Mouse (Mus musculus): ENCODE results near the gene Gpi1. TPM values are rescaled to one million over a fixed set of nuclear protein-coding genes. Genes with fewer than 3 reads are reported as not detected.

Gpi1 gene
- 209 and 242 TPM in 2 replicates for polyA plus RNA-seq (2015; fragmentation: Nextera tagmentation; extraction: Ambion mirVana)

GRCm38 (mm10) chr7:34230116-34230515, at the start of gene Gpi1:
TSS of gene Gpi1 (minus strand) at chr7:34230336.
- Histone ChIP-seq H3K27ac (replicated peaks) (peak within 1 kb of the TSS; percentile 86), H3K9me3 (no peaks in the 10 kb centered on the region), H3K27me3 (no peaks in the 10 kb centered on the region), H3K9ac (peak within 1 kb of the TSS; percentile 80), H3K4me2 (peak within 1 kb of the TSS; percentile 79), H3K4me3 (peak within 1 kb of the TSS; percentile 74), H3K4me1 (replicated peaks) (peaks cover 62% of the 10 kb centered on the region), H3K36me3 (peaks cover 26% of the 10 kb centered on the region)
- ATAC-seq (ENCODE audit: low read depth): peak; percentile 12
- WGBS: 0% methylated on average over 39 of the region's 39 CpGs

- WGBS: 98% methylated on average over 2 of the region's 2 CpGs
- H3K4me3 ChIP-seq: no peak overlapping the region
- ATAC-seq (ENCODE audit: low read depth): no peak
- peaks cover 4% of the 10 kb centered on the region; the same call in 1 of the 2 replicates for H3K36me3 ChIP-seq
- H3K4me1 ChIP-seq (replicated peaks): no peaks in the 10 kb centered on the region
- H3K9me3 ChIP-seq: no peaks in the 10 kb centered on the region
- no peak overlapping the region for H3K4me2 ChIP-seq
- H3K27ac ChIP-seq (replicated peaks): no peak overlapping the region
- no peaks in the 10 kb centered on the region for H3K27me3 ChIP-seq
- H3K9ac ChIP-seq: no peak overlapping the region
Observed at GRCm38 (mm10) chr7:34277656-34278055, 47.5 kb upstream of the Gpi1 start.

DNA sequence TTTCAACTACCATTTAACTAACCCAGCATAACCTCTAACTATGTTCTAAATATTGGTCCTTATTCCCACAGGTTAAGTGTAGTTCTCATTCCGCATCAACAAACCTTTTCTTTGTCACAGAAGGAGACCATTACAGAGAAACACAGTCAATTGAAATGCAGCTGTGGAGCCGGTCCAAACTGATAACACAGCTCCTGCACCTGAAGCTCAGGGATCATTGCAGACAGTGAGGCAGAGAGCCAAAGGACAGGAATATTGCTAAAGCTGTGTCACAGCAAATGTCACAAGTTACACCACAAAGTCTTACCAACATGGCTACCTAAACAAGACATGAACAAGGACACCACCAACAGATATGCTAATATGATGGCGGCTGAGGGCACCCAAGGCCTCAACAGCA, 45.9 kb upstream of the Gpi1 start:
- no peak for ATAC-seq (ENCODE audit: low read depth)
- H3K36me3 ChIP-seq: peaks cover 3% of the 10 kb centered on the region; the same call in 1 of the 2 replicates
- no peak overlapping the region for H3K4me3 ChIP-seq
- H3K4me2 ChIP-seq: no peak overlapping the region
- no peaks in the 10 kb centered on the region for H3K27me3 ChIP-seq
- WGBS: 93% methylated on average over 3 of the region's 3 CpGs
- H3K9ac ChIP-seq: no peak overlapping the region
- H3K4me1 ChIP-seq (replicated peaks): no peaks in the 10 kb centered on the region
- H3K9me3 ChIP-seq: no peaks in the 10 kb centered on the region
- H3K27ac ChIP-seq (replicated peaks): no peak overlapping the region

DNA sequence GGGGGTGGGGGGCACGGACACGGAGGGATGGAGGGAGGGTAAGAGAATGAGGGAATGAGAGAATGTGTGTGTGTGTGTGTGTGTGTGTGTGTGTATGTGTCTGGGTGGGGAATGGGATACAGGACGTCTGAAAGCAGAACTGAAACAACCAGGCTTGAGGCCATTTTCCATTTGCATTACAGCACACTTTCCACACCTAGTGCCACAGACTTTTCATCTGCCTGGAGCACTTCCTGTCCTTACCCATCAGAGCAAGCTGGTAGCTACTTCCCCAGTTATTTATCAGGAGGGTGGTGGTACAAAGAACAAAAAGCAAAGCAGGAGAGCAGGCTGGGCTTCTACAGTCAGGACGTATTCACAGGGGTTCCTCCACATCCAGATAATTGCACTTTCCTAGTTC, 42.3 kb upstream of the Gpi1 start:
- 80% methylated on average over 4 of the region's 4 CpGs for WGBS
- Histone ChIP-seq H3K36me3 (peaks cover 3% of the 10 kb centered on the region; the same call in 1 of the 2 replicates), H3K27ac (replicated peaks) (no peak overlapping the region), H3K9ac (no peak overlapping the region), H3K9me3 (no peaks in the 10 kb centered on the region), H3K4me2 (no peak overlapping the region), H3K4me1 (replicated peaks) (peaks cover 3% of the 10 kb centered on the region; the same call in 1 of the 2 replicates), H3K4me3 (no peak overlapping the region), H3K27me3 (no peaks in the 10 kb centered on the region)
- no peak for ATAC-seq (ENCODE audit: low read depth)

DNA sequence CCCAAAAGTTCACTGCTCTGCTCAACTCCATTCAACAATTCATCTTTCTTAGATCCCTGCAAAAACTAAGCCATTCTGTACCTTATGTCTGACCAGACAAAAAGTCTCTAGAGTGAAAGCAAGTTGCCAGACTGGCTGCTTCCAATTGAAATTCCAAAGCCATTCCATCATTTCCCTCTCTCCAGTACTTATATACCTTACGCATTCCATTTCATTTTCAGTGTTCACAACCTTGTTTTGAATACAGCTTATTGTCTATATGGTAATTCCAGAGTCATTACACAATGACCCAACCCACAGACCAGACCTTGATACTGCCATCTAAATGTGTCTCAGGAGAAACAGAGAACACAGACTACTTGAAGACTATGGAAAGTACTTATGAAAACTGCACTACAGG, 38.3 kb upstream of the Gpi1 start:
- Histone ChIP-seq H3K27me3 (no peaks in the 10 kb centered on the region), H3K4me1 (replicated peaks) (peaks cover 9% of the 10 kb centered on the region), H3K9ac (no peak overlapping the region), H3K36me3 (no peaks in the 10 kb centered on the region; the same call in 1 of the 2 replicates), H3K4me2 (no peak overlapping the region), H3K27ac (replicated peaks) (no peak overlapping the region; the same call in 1 of the 2 replicates), H3K9me3 (no peaks in the 10 kb centered on the region), H3K4me3 (no peak overlapping the region)
- WGBS: 77% methylated on average over 1 of the region's 1 CpGs
- no peak for ATAC-seq (ENCODE audit: low read depth)

GRCm38 (mm10) chr7:34266421-34266820, 36.3 kb upstream of the Gpi1 start:
- peaks cover 14% of the 10 kb centered on the region for H3K36me3 ChIP-seq
- H3K27me3 ChIP-seq: no peaks in the 10 kb centered on the region
- H3K4me2 ChIP-seq: no peak overlapping the region
- 0 out of 2 replicates have a peak overlapping the region, but pooled peaks have one; percentile 5 for H3K9ac ChIP-seq
- H3K27ac ChIP-seq (replicated peaks): peak overlapping the region; percentile 33; the same call in 1 of the 2 replicates
- H3K4me1 ChIP-seq (replicated peaks): peaks cover 9% of the 10 kb centered on the region
- ATAC-seq (ENCODE audit: low read depth): no peak
- no peak overlapping the region for H3K4me3 ChIP-seq
- no peaks in the 10 kb centered on the region for H3K9me3 ChIP-seq

- ATAC-seq (ENCODE audit: low read depth): peak; percentile 36; the same call in 1 of the 2 replicates
- WGBS: 64% methylated on average over 5 of the region's 5 CpGs
- no peak overlapping the region for H3K4me3 ChIP-seq
- H3K4me2 ChIP-seq: no peak overlapping the region
- H3K9ac ChIP-seq: 0 out of 2 replicates have a peak overlapping the region, but pooled peaks have one; percentile 5
- H3K4me1 ChIP-seq (replicated peaks): peaks cover 9% of the 10 kb centered on the region
- no peaks in the 10 kb centered on the region for H3K27me3 ChIP-seq
- H3K36me3 ChIP-seq: peaks cover 17% of the 10 kb centered on the region
- no peak overlapping the region; the same call in 1 of the 2 replicates for H3K27ac ChIP-seq (replicated peaks)
- H3K9me3 ChIP-seq: no peaks in the 10 kb centered on the region
Observed at GRCm38 (mm10) chr7:34265876-34266346, 35.8 kb upstream of the Gpi1 start.

GRCm38 (mm10) chr7:34263437-34263836, 33.3 kb upstream of the Gpi1 start:
- Histone ChIP-seq H3K9me3 (no peaks in the 10 kb centered on the region), H3K27me3 (no peaks in the 10 kb centered on the region), H3K4me2 (no peak overlapping the region), H3K9ac (no peak overlapping the region), H3K4me3 (no peak overlapping the region), H3K4me1 (replicated peaks) (peaks cover 6% of the 10 kb centered on the region; the same call in 1 of the 2 replicates), H3K36me3 (peaks cover 24% of the 10 kb centered on the region), H3K27ac (replicated peaks) (no peak overlapping the region)
- 96% methylated on average over 5 of the region's 5 CpGs for WGBS
- no peak for ATAC-seq (ENCODE audit: low read depth)

- Histone ChIP-seq H3K4me2 (no peak overlapping the region), H3K36me3 (peaks cover 61% of the 10 kb centered on the region), H3K9ac (no peak overlapping the region), H3K4me1 (replicated peaks) (no peaks in the 10 kb centered on the region), H3K27ac (replicated peaks) (no peak overlapping the region), H3K9me3 (no peaks in the 10 kb centered on the region), H3K4me3 (no peak overlapping the region), H3K27me3 (no peaks in the 10 kb centered on the region)
- WGBS: 93% methylated on average over 1 of the region's 1 CpGs
- no peak for ATAC-seq (ENCODE audit: low read depth)
Observed at GRCm38 (mm10) chr7:34258407-34258806, 28.3 kb upstream of the Gpi1 start.

DNA sequence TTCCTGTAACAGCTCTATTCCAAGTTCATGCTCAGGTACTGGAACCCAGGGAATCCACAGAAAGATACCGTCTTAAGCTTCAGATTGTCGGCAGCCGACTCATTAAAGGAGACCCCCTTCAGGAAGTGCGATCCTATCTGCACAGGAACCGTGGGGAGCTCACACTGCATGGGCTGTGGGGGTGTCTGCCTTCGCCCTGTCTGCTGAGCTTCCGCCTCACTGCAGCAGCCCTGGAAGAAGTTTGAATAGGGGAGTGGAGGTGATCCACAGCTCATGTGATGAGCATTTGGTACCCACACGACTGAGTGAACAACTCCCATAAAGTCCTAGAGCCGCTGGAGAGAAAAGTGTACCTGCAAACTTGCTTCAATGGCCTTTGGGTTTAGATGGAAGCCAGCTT, 27.1 kb upstream of the Gpi1 start:
- Histone ChIP-seq H3K36me3 (peaks cover 63% of the 10 kb centered on the region), H3K9ac (no peak overlapping the region), H3K27ac (replicated peaks) (no peak overlapping the region), H3K9me3 (no peaks in the 10 kb centered on the region), H3K4me1 (replicated peaks) (no peaks in the 10 kb centered on the region), H3K4me2 (no peak overlapping the region), H3K4me3 (no peak overlapping the region), H3K27me3 (no peaks in the 10 kb centered on the region)
- 90% methylated on average over 9 of the region's 9 CpGs for WGBS
- ATAC-seq (ENCODE audit: low read depth): no peak

DNA sequence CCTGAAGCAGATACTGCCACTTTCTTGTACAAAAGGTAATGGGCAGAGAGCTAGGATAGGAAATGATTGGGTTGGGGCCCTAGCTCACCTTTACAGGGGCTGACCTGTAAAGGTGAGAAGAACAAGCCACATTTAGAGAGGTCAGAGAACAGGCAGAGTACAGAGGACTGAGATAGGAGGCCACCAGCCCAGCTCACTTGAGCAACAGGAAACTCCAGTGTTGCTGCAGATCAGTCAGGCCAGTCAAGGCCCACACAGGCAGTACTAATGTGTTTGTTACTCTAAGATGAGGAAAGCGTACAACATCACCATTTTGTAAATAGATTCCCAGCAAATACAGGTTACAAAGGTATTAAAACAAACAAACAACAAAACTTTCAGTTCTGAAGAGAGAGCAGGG, 25.8 kb upstream of the Gpi1 start:
- Histone ChIP-seq H3K36me3 (peaks cover 54% of the 10 kb centered on the region), H3K4me2 (no peak overlapping the region), H3K9ac (no peak overlapping the region), H3K9me3 (no peaks in the 10 kb centered on the region), H3K4me3 (no peak overlapping the region), H3K27ac (replicated peaks) (no peak overlapping the region), H3K27me3 (no peaks in the 10 kb centered on the region), H3K4me1 (replicated peaks) (no peaks in the 10 kb centered on the region)
- 91% methylated on average over 1 of the region's 1 CpGs for WGBS
- ATAC-seq (ENCODE audit: low read depth): no peak

GRCm38 (mm10) chr7:34255137-34255536, 25.0 kb upstream of the Gpi1 start:
- Histone ChIP-seq H3K4me3 (no peak overlapping the region), H3K9ac (no peak overlapping the region), H3K9me3 (no peaks in the 10 kb centered on the region), H3K4me1 (replicated peaks) (no peaks in the 10 kb centered on the region), H3K4me2 (no peak overlapping the region), H3K27me3 (no peaks in the 10 kb centered on the region), H3K27ac (replicated peaks) (no peak overlapping the region), H3K36me3 (peaks cover 59% of the 10 kb centered on the region)
- no peak for ATAC-seq (ENCODE audit: low read depth)
- WGBS: 68% methylated on average over 3 of the region's 3 CpGs

DNA sequence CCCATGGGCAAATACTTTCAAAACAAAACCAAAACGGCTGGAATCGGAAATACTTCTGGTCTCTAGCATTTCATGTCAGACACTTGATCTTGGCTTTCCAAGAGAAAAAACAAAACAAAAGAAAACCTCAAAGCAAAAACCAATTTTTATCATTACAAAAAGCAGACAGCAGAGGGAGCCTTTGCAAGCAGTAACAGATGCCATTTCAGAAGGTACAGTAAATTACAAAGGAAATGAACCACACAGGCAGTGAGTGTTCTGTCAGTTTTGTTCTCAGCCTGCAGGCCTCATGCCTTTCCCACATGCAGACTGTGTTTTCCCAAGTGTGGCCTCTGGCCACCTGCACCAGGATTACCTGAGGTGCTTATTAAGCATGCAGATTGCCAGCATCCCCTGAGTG, 21.9 kb upstream of the Gpi1 start:
- no peak overlapping the region for H3K4me3 ChIP-seq
- 91% methylated on average over 2 of the region's 2 CpGs for WGBS
- no peaks in the 10 kb centered on the region for H3K27me3 ChIP-seq
- H3K4me2 ChIP-seq: no peak overlapping the region
- H3K27ac ChIP-seq (replicated peaks): no peak overlapping the region; the same call in 1 of the 2 replicates
- H3K4me1 ChIP-seq (replicated peaks): no peaks in the 10 kb centered on the region
- H3K36me3 ChIP-seq: peaks cover 63% of the 10 kb centered on the region
- H3K9ac ChIP-seq: no peak overlapping the region
- ATAC-seq (ENCODE audit: low read depth): no peak
- no peaks in the 10 kb centered on the region for H3K9me3 ChIP-seq
